Mouse (Mus musculus) erythroblast, adult 5-6 weeks (primary cell): ENCODE results near the gene Zfp276. TPM values are rescaled to one million over a fixed set of nuclear protein-coding genes. Genes with fewer than 3 reads are reported as not detected.
A peak's percentile ranks its signal among the peaks of the same experiment; 100 is the strongest.
"Not testable (repeated sequence)": the region's sequence is repeated elsewhere in the genome, so short reads cannot be mapped to it uniquely, and the experiment has no call there.

Source experiments
- ATAC-seq: replicated peaks from 2 replicates; pipeline ENCODE4 v1.8.0; 2016; ENCODE audit warnings: moderate number of reproducible peaks, mild to moderate bottlenecking, moderate TSS enrichment, inconsistent platforms; ENCODE audit not compliant: poor library complexity, low FRiP score, severe bottlenecking
- total RNA-seq, 2 experiments: library from RNA; stranded (forward) in 1 of 2; stranded (reverse) in 1 of 2; fragments of 150-400 nt in 1 of 2; fragments of 200-764, 138-1000 nt in 1 of 2; gene quantifications; 2 replicates each; pipeline versions ENCODE4 v1.2.3 to v1.2.4; 2015 to 2017; ENCODE audit warnings: low replicate concordance in 2 of 2

The Zfp276 gene
- total RNA-seq, 2 experiments from 2014 or later: 6.0 to 12.4 TPM

- ATAC-seq: not testable (repeated sequence)
Observed at GRCm38 (mm10) chr8:123282994-123283393, 29.0 kb downstream of the Zfp276 start.

- no peak for ATAC-seq
Observed at GRCm38 (mm10) chr8:123283991-123284390, 30.0 kb downstream of the Zfp276 start.

GRCm38 (mm10) chr8:123284493-123284892 lies 30.5 kb downstream of the Zfp276 start:
- ATAC-seq: no peak

- no peak for ATAC-seq
Observed at GRCm38 (mm10) chr8:123287362-123287761, 33.4 kb downstream of the Zfp276 start.

GRCm38 (mm10) chr8:123290166-123290565 lies 36.2 kb downstream of the Zfp276 start:
- no peak for ATAC-seq

- ATAC-seq: no peak
Observed at GRCm38 (mm10) chr8:123290679-123291078, 36.7 kb downstream of the Zfp276 start.

GRCm38 (mm10) chr8:123291716-123292115 lies 37.7 kb downstream of the Zfp276 start:
- no peak for ATAC-seq

- ATAC-seq: no peak
Observed at GRCm38 (mm10) chr8:123292281-123292680, 38.3 kb downstream of the Zfp276 start.

GRCm38 (mm10) chr8:123292785-123293184 lies 38.8 kb downstream of the Zfp276 start:
- no peak for ATAC-seq

- ATAC-seq: 0 out of 2 replicates have a peak, but pooled peaks have one; percentile 16
Observed at GRCm38 (mm10) chr8:123298301-123298700, 44.3 kb downstream of the Zfp276 start.

GRCm38 (mm10) chr8:123308738-123309137 lies 54.7 kb downstream of the Zfp276 start:
- ATAC-seq: no peak

GRCm38 (mm10) chr8:123317781-123318466 lies 63.9 kb downstream of the Zfp276 start:
- ATAC-seq: peak; percentile 74

GRCm38 (mm10) chr8:123318467-123318911 lies 64.5 kb downstream of the Zfp276 start, which contains the start of gene Fanca:
TSS of gene Fanca (minus strand) at chr8:123318576.
- peak; percentile 99 for ATAC-seq

Other genes with a start within 250 kb of the Zfp276 start
- 39.3 and 53.4 TPM in 2 replicates for gene Ankrd11, start 211.9 kb upstream of the Zfp276 start, total RNA-seq (2015; ENCODE audit: low replicate concordance)
- 78.6 and 121 TPM in 2 replicates for gene Ankrd11, start 211.9 kb upstream of the Zfp276 start, total RNA-seq (2017; ENCODE audit: low replicate concordance)
- 10.6 and 14.4 TPM in 2 replicates for gene Spg7, start 191.3 kb upstream of the Zfp276 start, total RNA-seq (2015; ENCODE audit: low replicate concordance)
- 15.2 and 37.6 TPM in 2 replicates for gene Spg7, start 191.3 kb upstream of the Zfp276 start, total RNA-seq (2017; ENCODE audit: low replicate concordance)
- 279 and 298 TPM in 2 replicates for gene Rpl13, start 151.8 kb upstream of the Zfp276 start, total RNA-seq (2015; ENCODE audit: low replicate concordance)
- 472 and 492 TPM in 2 replicates for gene Rpl13, start 151.8 kb upstream of the Zfp276 start, total RNA-seq (2017; ENCODE audit: low replicate concordance)
- gene Cpne7, start 136.8 kb upstream of the Zfp276 start, total RNA-seq (2015; ENCODE audit: low replicate concordance): not detected in 2 replicates
- gene Cpne7, start 136.8 kb upstream of the Zfp276 start, total RNA-seq (2017; ENCODE audit: low replicate concordance): not detected in 2 replicates
- gene Sult5a1, start 95.9 kb upstream of the Zfp276 start, total RNA-seq (2015; ENCODE audit: low replicate concordance): not detected in 2 replicates
- not detected in 2 replicates for gene Sult5a1, start 95.9 kb upstream of the Zfp276 start, total RNA-seq (2017; ENCODE audit: low replicate concordance)
- gene Dpep1, start 68.0 kb upstream of the Zfp276 start, total RNA-seq (2015; ENCODE audit: low replicate concordance): 1.3 TPM in 1 of 2 replicates, not detected in the other
- not detected in 2 replicates for gene Dpep1, start 68.0 kb upstream of the Zfp276 start, total RNA-seq (2017; ENCODE audit: low replicate concordance)
- 19.2 and 24.9 TPM in 2 replicates for gene Chmp1a, start 41.4 kb upstream of the Zfp276 start, total RNA-seq (2015; ENCODE audit: low replicate concordance)
- gene Chmp1a, start 41.4 kb upstream of the Zfp276 start, total RNA-seq (2017; ENCODE audit: low replicate concordance): 17.0 and 24.1 TPM in 2 replicates
- gene Spata33, start 41.4 kb upstream of the Zfp276 start, total RNA-seq (2015; ENCODE audit: low replicate concordance): not detected in 2 replicates
- not detected in 2 replicates for gene Spata33, start 41.4 kb upstream of the Zfp276 start, total RNA-seq (2017; ENCODE audit: low replicate concordance)
- gene Cdk10, start 29.4 kb upstream of the Zfp276 start, total RNA-seq (2015; ENCODE audit: low replicate concordance): 3.1 and 5.6 TPM in 2 replicates
- gene Cdk10, start 29.4 kb upstream of the Zfp276 start, total RNA-seq (2017; ENCODE audit: low replicate concordance): 3.0 and 7.5 TPM in 2 replicates
- 2.3 TPM in 1 of 2 replicates, not detected in the other for gene Spata2l, start 18.0 kb upstream of the Zfp276 start, total RNA-seq (2015; ENCODE audit: low replicate concordance)
- 0.56 and 2.0 TPM in 2 replicates for gene Spata2l, start 18.0 kb upstream of the Zfp276 start, total RNA-seq (2017; ENCODE audit: low replicate concordance)
- 3.6 and 5.2 TPM in 2 replicates for gene Vps9d1, start 153 bp downstream of the Zfp276 start, total RNA-seq (2015; ENCODE audit: low replicate concordance)
- gene Vps9d1, start 153 bp downstream of the Zfp276 start, total RNA-seq (2017; ENCODE audit: low replicate concordance): 6.6 and 9.8 TPM in 2 replicates
- 2.3 and 16.5 TPM in 2 replicates for gene Fanca, start 64.4 kb downstream of the Zfp276 start, total RNA-seq (2015; ENCODE audit: low replicate concordance)
- 11.1 and 22.0 TPM in 2 replicates for gene Fanca, start 64.4 kb downstream of the Zfp276 start, total RNA-seq (2017; ENCODE audit: low replicate concordance)
- gene Spire2, start 78.5 kb downstream of the Zfp276 start, total RNA-seq (2015; ENCODE audit: low replicate concordance): not detected in 2 replicates
- gene Spire2, start 78.5 kb downstream of the Zfp276 start, total RNA-seq (2017; ENCODE audit: low replicate concordance): 0.09 TPM in 1 of 2 replicates, not detected in the other
- gene Tcf25, start 119.6 kb downstream of the Zfp276 start, total RNA-seq (2015; ENCODE audit: low replicate concordance): 25.3 and 45.0 TPM in 2 replicates
- 19.5 and 29.4 TPM in 2 replicates for gene Tcf25, start 119.6 kb downstream of the Zfp276 start, total RNA-seq (2017; ENCODE audit: low replicate concordance)
- not detected in 2 replicates for gene Mc1r, start 152.9 kb downstream of the Zfp276 start, total RNA-seq (2015; ENCODE audit: low replicate concordance)
- not detected in 2 replicates for gene Mc1r, start 152.9 kb downstream of the Zfp276 start, total RNA-seq (2017; ENCODE audit: low replicate concordance)
- gene Tubb3, start 157.2 kb downstream of the Zfp276 start, total RNA-seq (2015; ENCODE audit: low replicate concordance): 3.8 TPM in 1 of 2 replicates, not detected in the other
- not detected in 2 replicates for gene Tubb3, start 157.2 kb downstream of the Zfp276 start, total RNA-seq (2017; ENCODE audit: low replicate concordance)
- gene Def8, start 169.3 kb downstream of the Zfp276 start, total RNA-seq (2015; ENCODE audit: low replicate concordance): 11.3 and 15.8 TPM in 2 replicates
- gene Def8, start 169.3 kb downstream of the Zfp276 start, total RNA-seq (2017; ENCODE audit: low replicate concordance): 12.8 and 16.5 TPM in 2 replicates
- 6.1 and 10.4 TPM in 2 replicates for gene Afg3l1, start 223.7 kb downstream of the Zfp276 start, total RNA-seq (2015; ENCODE audit: low replicate concordance)
- 2.6 and 6.7 TPM in 2 replicates for gene Afg3l1, start 223.7 kb downstream of the Zfp276 start, total RNA-seq (2017; ENCODE audit: low replicate concordance)